Mouse (Mus musculus) midbrain, embryonic 16.5 days (tissue): Measurements from ENCODE around the gene Sash3. TPM values are rescaled to one million over a fixed set of nuclear protein-coding genes. Genes with fewer than 3 reads are reported as not detected.

Experiments used
- ATAC-seq: fragments of 200-750 bp; cut with Nextera tagmentation; 2 replicates; pipeline ENCODE4 v1.8.0; 2017; ENCODE audit warnings: moderate TSS enrichment
- H3K27ac ChIP-seq: fragments of 300-500 bp; sonication (generic); 2 replicates; pipeline ENCODE4 v1.5.1; 2014; ENCODE audit warnings: mild to moderate bottlenecking, low read length, mixed read lengths
- H3K27me3 ChIP-seq: fragments of 300-500 bp; sonication (generic); 2 replicates; pipeline ENCODE4 v1.6.1; 2014; ENCODE audit warnings: low read depth, low read length, mixed read lengths; ENCODE audit not compliant: control insufficient read depth, insufficient read depth
- H3K36me3 ChIP-seq: fragments of 300-500 bp; sonication (generic); 2 replicates; pipeline ENCODE4 v1.6.1; 2014; ENCODE audit warnings: mild to moderate bottlenecking, low read length, moderate library complexity, mixed read lengths; ENCODE audit not compliant: control insufficient read depth, insufficient read depth
- H3K4me1 ChIP-seq: fragments of 300-500 bp; sonication (generic); 2 replicates; pipeline ENCODE4 v1.6.1; 2014; ENCODE audit warnings: mild to moderate bottlenecking, low read length, mixed read lengths; ENCODE audit not compliant: control insufficient read depth, insufficient read depth
- H3K4me2 ChIP-seq: fragments of 300-500 bp; sonication (generic); 2 replicates; pipeline ENCODE4 v1.6.1; 2014; ENCODE audit warnings: mild to moderate bottlenecking, low read length, mixed read lengths
- H3K4me3 ChIP-seq: fragments of 300-500 bp; sonication (generic); 2 replicates; pipeline ENCODE4 v1.5.1; 2014; ENCODE audit warnings: low read depth, mild to moderate bottlenecking, low read length, moderate library complexity, mixed read lengths
- H3K9ac ChIP-seq: fragments of 300-500 bp; sonication (generic); 2 replicates; pipeline ENCODE4 v1.6.1; 2014; ENCODE audit warnings: low read depth, low read length, mixed read lengths
- H3K9me3 ChIP-seq: fragments of 300-500 bp; sonication (generic); replicated peaks from 2 replicates; pipeline ENCODE4 v1.6.1; 2014; ENCODE audit warnings: mild to moderate bottlenecking, low read length, mixed read lengths; ENCODE audit not compliant: control insufficient read depth, poor library complexity, severe bottlenecking
- WGBS: fragments of 180-500 bp; shearing (Covaris S2); extraction: QIAGEN DNeasy Blood & Tissue Kit; methylation state at CpG from one replicate; pipeline ENCODE4 v1.1.7; 2014; 5-methylcytosine and 5-hydroxymethylcytosine counted together
- polyA plus RNA-seq: library from polyadenylated mRNA; unstranded; fragments of >200 nt; fragmentation: Nextera tagmentation; extraction: Ambion mirVana; gene quantifications from 2 replicates; pipeline ENCODE4 v1.2.1, GENCODE M21; 2015

The Sash3 gene
- polyA plus RNA-seq, 1 experiment from 2014 or later, result 1.2 TPM

GRCm38 (mm10) chrX:48109316-48109655 lies 37.0 kb upstream of the Sash3 start:
- H3K36me3 ChIP-seq, result no peaks in the 10 kb centered on the region
- H3K9me3 ChIP-seq, result no peaks in the 10 kb centered on the region
- no peak overlapping the region for H3K27ac ChIP-seq
- no peaks in the 10 kb centered on the region for H3K4me1 ChIP-seq
- ATAC-seq, result no peak
- no peak overlapping the region for H3K4me3 ChIP-seq
- 92% methylated on average over 3 of the region's 3 CpGs for WGBS
- H3K4me2 ChIP-seq, result no peak overlapping the region
- no peak overlapping the region for H3K9ac ChIP-seq
- no peaks in the 10 kb centered on the region for H3K27me3 ChIP-seq

- Histone ChIP-seq H3K9ac (no peak overlapping the region), H3K4me2 (no peak overlapping the region), H3K4me3 (no peak overlapping the region), H3K4me1 (no peaks in the 10 kb centered on the region), H3K27me3 (no peaks in the 10 kb centered on the region), H3K27ac (no peak overlapping the region), H3K9me3 (no peaks in the 10 kb centered on the region), H3K36me3 (no peaks in the 10 kb centered on the region)
- ATAC-seq, result no peak
Observed at GRCm38 (mm10) chrX:48119294-48119693, 26.9 kb upstream of the Sash3 start.

GRCm38 (mm10) chrX:48124132-48125071 lies 21.8 kb upstream of the Sash3 start:
- ATAC-seq, result no peak
- no peaks in the 10 kb centered on the region for H3K9me3 ChIP-seq
- no peaks in the 10 kb centered on the region for H3K4me1 ChIP-seq
- no peaks in the 10 kb centered on the region for H3K27me3 ChIP-seq
- no peak overlapping the region for H3K27ac ChIP-seq
- no peaks in the 10 kb centered on the region for H3K36me3 ChIP-seq
- 0 out of 2 replicates have a peak overlapping the region, but pooled peaks have one; percentile 6 for H3K4me2 ChIP-seq
- no peak overlapping the region for H3K4me3 ChIP-seq
- 26% methylated on average over 17 of the region's 17 CpGs for WGBS
- H3K9ac ChIP-seq, result no peak overlapping the region

DNA sequence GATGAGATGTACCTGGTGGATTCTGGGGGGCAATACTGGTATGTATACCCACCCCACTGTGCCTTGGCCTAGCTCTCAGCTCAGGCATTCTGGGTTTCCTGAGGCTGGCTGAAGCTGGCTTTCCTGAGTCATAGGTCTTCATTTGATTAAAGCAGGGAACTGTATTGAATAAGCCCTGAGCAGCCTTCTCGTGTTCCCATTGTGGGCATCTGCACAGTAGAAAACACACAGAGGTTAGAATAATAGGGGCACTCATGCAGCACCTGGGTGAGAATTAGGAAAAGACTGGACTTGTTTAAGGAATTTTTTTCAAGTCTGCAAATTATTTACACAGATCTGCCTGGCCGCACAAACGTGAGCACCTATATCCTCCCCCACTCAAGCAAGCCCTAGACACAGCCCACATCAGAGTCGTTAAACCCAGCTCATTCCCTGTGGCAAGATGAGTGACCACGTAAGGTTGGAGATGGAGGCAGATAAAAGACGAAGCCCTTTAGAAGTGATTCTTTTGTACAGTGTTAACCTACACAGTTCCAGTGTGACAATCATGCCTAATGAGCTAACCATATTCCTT lies 19.2 kb upstream of the Sash3 start:
- Histone ChIP-seq H3K27me3 (no peaks in the 10 kb centered on the region), H3K4me2 (no peak overlapping the region), H3K4me3 (no peak overlapping the region), H3K9ac (no peak overlapping the region), H3K4me1 (no peaks in the 10 kb centered on the region), H3K9me3 (no peaks in the 10 kb centered on the region), H3K36me3 (no peaks in the 10 kb centered on the region), H3K27ac (no peak overlapping the region)
- 62% methylated on average over 6 of the region's 6 CpGs for WGBS
- no peak for ATAC-seq

- Histone ChIP-seq H3K9me3 (no peaks in the 10 kb centered on the region), H3K4me1 (no peaks in the 10 kb centered on the region), H3K27ac (no peak overlapping the region), H3K27me3 (no peaks in the 10 kb centered on the region), H3K36me3 (no peaks in the 10 kb centered on the region), H3K4me2 (no peak overlapping the region), H3K9ac (no peak overlapping the region), H3K4me3 (no peak overlapping the region)
- no peak for ATAC-seq
- WGBS, result 78% methylated on average over 6 of the region's 6 CpGs
Observed at GRCm38 (mm10) chrX:48127502-48128218, 18.6 kb upstream of the Sash3 start.

GRCm38 (mm10) chrX:48129167-48129566 lies 17.1 kb upstream of the Sash3 start:
- no peaks in the 10 kb centered on the region for H3K36me3 ChIP-seq
- WGBS, result 57% methylated on average over 1 of the region's 1 CpGs
- no peak overlapping the region for H3K4me2 ChIP-seq
- no peaks in the 10 kb centered on the region for H3K4me1 ChIP-seq
- ATAC-seq, result no peak
- H3K9me3 ChIP-seq, result no peaks in the 10 kb centered on the region
- no peak overlapping the region for H3K27ac ChIP-seq
- H3K27me3 ChIP-seq, result no peaks in the 10 kb centered on the region
- no peak overlapping the region for H3K4me3 ChIP-seq
- H3K9ac ChIP-seq, result no peak overlapping the region

- Histone ChIP-seq H3K9me3 (no peaks in the 10 kb centered on the region), H3K27me3 (no peaks in the 10 kb centered on the region), H3K36me3 (no peaks in the 10 kb centered on the region), H3K4me2 (no peak overlapping the region), H3K4me3 (no peak overlapping the region), H3K9ac (no peak overlapping the region), H3K27ac (no peak overlapping the region), H3K4me1 (peaks cover 7% of the 10 kb centered on the region; the same call in 1 of the 2 replicates)
- 86% methylated on average over 4 of the region's 4 CpGs for WGBS
- ATAC-seq, result no peak
Observed at GRCm38 (mm10) chrX:48136935-48137334, 9.3 kb upstream of the Sash3 start.

- no peak overlapping the region for H3K9ac ChIP-seq
- no peaks in the 10 kb centered on the region for H3K9me3 ChIP-seq
- no peaks in the 10 kb centered on the region for H3K36me3 ChIP-seq
- no peak overlapping the region for H3K4me2 ChIP-seq
- no peaks in the 10 kb centered on the region for H3K27me3 ChIP-seq
- H3K4me3 ChIP-seq, result no peak overlapping the region
- H3K4me1 ChIP-seq, result peaks cover 7% of the 10 kb centered on the region; the same call in 1 of the 2 replicates
- no peak overlapping the region for H3K27ac ChIP-seq
- 63% methylated on average over 6 of the region's 6 CpGs for WGBS
- ATAC-seq, result no peak
Observed at GRCm38 (mm10) chrX:48138011-48138410, 8.2 kb upstream of the Sash3 start.
